Mouse (Mus musculus): ENCODE data around the gene Lmnb2. TPM values are rescaled to one million over a fixed set of nuclear protein-coding genes. Genes with fewer than 3 reads are reported as not detected.

Gene Lmnb2
- total RNA-seq, 2 experiments from 2014 or later: 1.3 to 7.3 TPM

GRCm38 (mm10) chr10:80948570-80948969, 30.5 kb upstream of the Lmnb2 start:
- ATAC-seq (replicated peaks; ENCODE audit: low FRiP score, poor library complexity, severe bottlenecking): no peak

- ATAC-seq (replicated peaks; ENCODE audit: low FRiP score, poor library complexity, severe bottlenecking): no peak
These were observed 29.8 kb upstream of the Lmnb2 start for GRCm38 (mm10) chr10:80947802-80948201.

GRCm38 (mm10) chr10:80946684-80947437, 28.8 kb upstream of the Lmnb2 start:
- ATAC-seq (replicated peaks; ENCODE audit: low FRiP score, poor library complexity, severe bottlenecking): no peak

- ATAC-seq (replicated peaks; ENCODE audit: low FRiP score, poor library complexity, severe bottlenecking): no peak
These were observed 26.2 kb upstream of the Lmnb2 start for GRCm38 (mm10) chr10:80944231-80944630.

- no peak for ATAC-seq (replicated peaks; ENCODE audit: low FRiP score, poor library complexity, severe bottlenecking)
These were observed 25.7 kb upstream of the Lmnb2 start for GRCm38 (mm10) chr10:80943701-80944100.

- ATAC-seq (replicated peaks; ENCODE audit: low FRiP score, poor library complexity, severe bottlenecking): no peak
These were observed 24.9 kb upstream of the Lmnb2 start for GRCm38 (mm10) chr10:80942919-80943318.

- ATAC-seq (replicated peaks; ENCODE audit: low FRiP score, poor library complexity, severe bottlenecking): no peak
These were observed 22.9 kb upstream of the Lmnb2 start for GRCm38 (mm10) chr10:80940988-80941347.

- no peak for ATAC-seq (replicated peaks; ENCODE audit: low FRiP score, poor library complexity, severe bottlenecking)
These were observed 22.4 kb upstream of the Lmnb2 start for GRCm38 (mm10) chr10:80940320-80940987.

GRCm38 (mm10) chr10:80939671-80940070, 21.6 kb upstream of the Lmnb2 start:
- peak; percentile 68 for ATAC-seq (replicated peaks; ENCODE audit: low FRiP score, poor library complexity, severe bottlenecking)

GRCm38 (mm10) chr10:80938831-80939550, 20.9 kb upstream of the Lmnb2 start:
- ATAC-seq (replicated peaks; ENCODE audit: low FRiP score, poor library complexity, severe bottlenecking): no peak

GRCm38 (mm10) chr10:80937646-80938045, 19.6 kb upstream of the Lmnb2 start:
- no peak for ATAC-seq (replicated peaks; ENCODE audit: low FRiP score, poor library complexity, severe bottlenecking)

GRCm38 (mm10) chr10:80936810-80937164, 18.7 kb upstream of the Lmnb2 start:
- ATAC-seq (replicated peaks; ENCODE audit: low FRiP score, poor library complexity, severe bottlenecking): no peak

- ATAC-seq (replicated peaks; ENCODE audit: low FRiP score, poor library complexity, severe bottlenecking): no peak
These were observed 18.2 kb upstream of the Lmnb2 start for GRCm38 (mm10) chr10:80936135-80936809.

- no peak for ATAC-seq (replicated peaks; ENCODE audit: low FRiP score, poor library complexity, severe bottlenecking)
These were observed 17.7 kb upstream of the Lmnb2 start for GRCm38 (mm10) chr10:80935698-80936097.

GRCm38 (mm10) chr10:80935241-80935640, 17.2 kb upstream of the Lmnb2 start:
- ATAC-seq (replicated peaks; ENCODE audit: low FRiP score, poor library complexity, severe bottlenecking): no peak

GRCm38 (mm10) chr10:80934136-80934985, 16.3 kb upstream of the Lmnb2 start:
- ATAC-seq (replicated peaks; ENCODE audit: low FRiP score, poor library complexity, severe bottlenecking): no peak

GRCm38 (mm10) chr10:80933421-80933979, 15.5 kb upstream of the Lmnb2 start:
- ATAC-seq (replicated peaks; ENCODE audit: low FRiP score, poor library complexity, severe bottlenecking): no peak

- no peak for ATAC-seq (replicated peaks; ENCODE audit: low FRiP score, poor library complexity, severe bottlenecking)
These were observed 14.8 kb upstream of the Lmnb2 start for GRCm38 (mm10) chr10:80932700-80933420.

- no peak for ATAC-seq (replicated peaks; ENCODE audit: low FRiP score, poor library complexity, severe bottlenecking)
These were observed 14.2 kb upstream of the Lmnb2 start for GRCm38 (mm10) chr10:80932206-80932605.

All from erythroid progenitor cell, adult 5-6 weeks (primary cell).